Mouse (Mus musculus): ENCODE measurements around the gene Ccdc12. TPM values are rescaled to one million over a fixed set of nuclear protein-coding genes. Genes with fewer than 3 reads are reported as not detected.
A peak's percentile ranks its signal among the peaks of the same experiment; 100 is the strongest.

The Ccdc12 gene
- polyA plus RNA-seq, 1 experiment = 537 TPM

GRCm38 (mm10) chr9:110713389-110713788 lies 57.1 kb downstream of the Ccdc12 start:
- Histone ChIP-seq H3K9me3 (no peaks in the 10 kb centered on the region), H3K4me3 (replicated peaks) (no peak overlapping the region), H3K27me3 (replicated peaks) (no peaks in the 10 kb centered on the region), H3K4me1 (peaks cover 62% of the 10 kb centered on the region), H3K36me3 (replicated peaks; ENCODE audit: low read length) (peaks cover 87% of the 10 kb centered on the region)
- no peak for TF ChIP-seq FLI1 (IDR thresholded peaks at IDR 0.05; ENCODE audit: low read length)
- no peak for TF ChIP-seq GATA1 (IDR thresholded peaks at IDR 0.05; ENCODE audit: borderline replicate concordance, low read length)

DNA sequence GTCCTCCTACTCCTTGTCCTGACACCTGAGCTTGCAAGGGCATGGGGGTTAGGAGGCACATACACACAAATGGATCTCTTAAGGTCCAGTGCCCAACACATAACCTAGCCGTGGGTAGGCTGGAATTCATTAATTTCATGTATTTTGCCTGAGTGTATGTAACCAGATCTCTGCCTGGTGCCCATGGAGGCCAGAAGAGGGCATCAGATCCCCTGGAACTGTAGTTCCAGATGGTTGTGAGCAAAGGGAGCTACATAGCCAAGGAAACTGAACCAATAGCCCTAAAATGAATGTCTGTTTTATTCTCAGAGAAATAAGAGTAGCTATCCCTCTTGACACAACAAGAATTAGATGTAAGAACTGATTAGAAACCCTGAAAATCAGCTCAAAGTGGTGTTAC lies 59.1 kb downstream of the Ccdc12 start:
- Histone ChIP-seq H3K9me3 (no peaks in the 10 kb centered on the region), H3K27me3 (replicated peaks) (peaks cover 2% of the 10 kb centered on the region), H3K4me3 (replicated peaks) (peak overlapping the region; percentile 23), H3K36me3 (replicated peaks; ENCODE audit: low read length) (peaks cover 83% of the 10 kb centered on the region), H3K4me1 (peaks cover 42% of the 10 kb centered on the region)
- TF ChIP-seq FLI1 (IDR thresholded peaks at IDR 0.05; ENCODE audit: low read length) (no peak), GATA1 (IDR thresholded peaks at IDR 0.05; ENCODE audit: borderline replicate concordance, low read length) (no peak)

GRCm38 (mm10) chr9:110716775-110717174 lies 60.5 kb downstream of the Ccdc12 start:
- H3K4me3 ChIP-seq (replicated peaks) = no peak overlapping the region
- H3K4me1 ChIP-seq = peaks cover 28% of the 10 kb centered on the region
- peaks cover 2% of the 10 kb centered on the region for H3K27me3 ChIP-seq (replicated peaks)
- no peak for TF ChIP-seq FLI1 (IDR thresholded peaks at IDR 0.05; ENCODE audit: low read length)
- TF ChIP-seq GATA1 (IDR thresholded peaks at IDR 0.05; ENCODE audit: borderline replicate concordance, low read length) = no peak
- H3K9me3 ChIP-seq = no peaks in the 10 kb centered on the region
- H3K36me3 ChIP-seq (replicated peaks; ENCODE audit: low read length) = peaks cover 71% of the 10 kb centered on the region

GRCm38 (mm10) chr9:110718071-110718470 lies 61.8 kb downstream of the Ccdc12 start:
- H3K4me3 ChIP-seq (replicated peaks) = no peak overlapping the region
- no peak for TF ChIP-seq FLI1 (IDR thresholded peaks at IDR 0.05; ENCODE audit: low read length)
- no peak for TF ChIP-seq GATA1 (IDR thresholded peaks at IDR 0.05; ENCODE audit: borderline replicate concordance, low read length)
- peaks cover 27% of the 10 kb centered on the region for H3K4me1 ChIP-seq
- H3K9me3 ChIP-seq = no peaks in the 10 kb centered on the region
- H3K36me3 ChIP-seq (replicated peaks; ENCODE audit: low read length) = peaks cover 58% of the 10 kb centered on the region
- H3K27me3 ChIP-seq (replicated peaks) = peaks cover 2% of the 10 kb centered on the region

DNA sequence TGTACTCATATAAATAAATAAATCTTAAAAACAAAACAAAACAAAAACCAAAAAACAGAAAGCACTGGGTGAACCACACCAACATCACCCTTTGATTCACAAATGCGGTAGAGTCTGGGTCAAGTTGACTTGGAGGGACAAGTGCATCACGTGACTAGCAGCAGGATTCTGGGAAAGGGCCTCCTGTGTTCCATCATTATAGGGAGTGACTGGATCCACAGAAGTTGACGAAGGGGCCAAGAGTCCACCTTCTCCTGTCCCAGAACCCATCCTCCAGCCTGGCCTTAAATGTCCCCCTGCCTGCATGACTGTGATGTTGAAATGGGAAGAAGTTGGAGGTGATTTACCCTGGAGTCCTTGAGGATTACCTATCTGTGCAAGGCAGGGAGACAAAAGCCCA lies 62.5 kb downstream of the Ccdc12 start:
- Histone ChIP-seq H3K36me3 (replicated peaks; ENCODE audit: low read length) (peaks cover 52% of the 10 kb centered on the region), H3K9me3 (no peaks in the 10 kb centered on the region), H3K4me1 (peaks cover 30% of the 10 kb centered on the region), H3K27me3 (replicated peaks) (peaks cover 4% of the 10 kb centered on the region), H3K4me3 (replicated peaks) (no peak overlapping the region)
- TF ChIP-seq FLI1 (IDR thresholded peaks at IDR 0.05; ENCODE audit: low read length) (no peak), GATA1 (IDR thresholded peaks at IDR 0.05; ENCODE audit: borderline replicate concordance, low read length) (no peak)

GRCm38 (mm10) chr9:110719977-110720376 lies 63.7 kb downstream of the Ccdc12 start:
- peaks cover 16% of the 10 kb centered on the region for H3K27me3 ChIP-seq (replicated peaks)

GRCm38 (mm10) chr9:110722060-110722459 lies 65.8 kb downstream of the Ccdc12 start:
- TF ChIP-seq GATA1 (IDR thresholded peaks at IDR 0.05; ENCODE audit: borderline replicate concordance, low read length) (no peak), FLI1 (IDR thresholded peaks at IDR 0.05; ENCODE audit: low read length) (no peak)

More at GRCm38 (mm10) chr9:110719977-110720376, 63.7 kb downstream of the Ccdc12 start:
- Histone ChIP-seq H3K9me3 (no peaks in the 10 kb centered on the region), H3K36me3 (replicated peaks; ENCODE audit: low read length) (peaks cover 40% of the 10 kb centered on the region), H3K4me1 (peaks cover 23% of the 10 kb centered on the region), H3K4me3 (replicated peaks) (no peak overlapping the region)
- TF ChIP-seq FLI1 (IDR thresholded peaks at IDR 0.05; ENCODE audit: low read length) (no peak), GATA1 (IDR thresholded peaks at IDR 0.05; ENCODE audit: borderline replicate concordance, low read length) (no peak)

DNA sequence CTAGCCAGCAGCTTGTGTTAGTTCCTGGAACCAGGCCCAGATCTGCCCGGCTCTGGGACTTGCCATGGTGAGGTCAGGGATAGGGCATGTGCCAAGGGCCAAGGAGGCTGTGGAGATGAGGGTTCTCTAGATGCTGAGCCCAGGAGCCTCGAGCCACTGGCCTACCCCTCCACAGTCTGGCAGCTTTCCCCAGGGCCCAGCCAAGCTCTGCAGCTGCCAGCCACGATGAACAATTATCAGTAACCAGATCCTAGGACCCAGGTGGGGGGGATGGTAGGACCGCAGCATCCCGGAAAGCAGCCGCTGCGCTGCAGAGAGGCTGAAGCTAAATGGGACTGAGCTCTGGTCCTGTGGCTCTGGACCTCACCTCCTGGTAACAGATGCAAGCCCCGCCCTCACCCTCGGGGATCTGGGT lies 69.4 kb downstream of the Ccdc12 start:
- Histone ChIP-seq H3K4me3 (replicated peaks) (no peak overlapping the region), H3K27me3 (replicated peaks) (peaks cover 71% of the 10 kb centered on the region), H3K4me1 (peaks cover 33% of the 10 kb centered on the region), H3K9me3 (no peaks in the 10 kb centered on the region), H3K36me3 (replicated peaks; ENCODE audit: low read length) (no peaks in the 10 kb centered on the region)
- TF ChIP-seq GATA1 (IDR thresholded peaks at IDR 0.05; ENCODE audit: borderline replicate concordance, low read length) (no peak), FLI1 (IDR thresholded peaks at IDR 0.05; ENCODE audit: low read length) (no peak)

More at GRCm38 (mm10) chr9:110722060-110722459, 65.8 kb downstream of the Ccdc12 start:
- H3K4me1 ChIP-seq = peaks cover 26% of the 10 kb centered on the region
- H3K27me3 ChIP-seq (replicated peaks) = peaks cover 37% of the 10 kb centered on the region
- H3K4me3 ChIP-seq (replicated peaks) = no peak overlapping the region
- peaks cover 19% of the 10 kb centered on the region for H3K36me3 ChIP-seq (replicated peaks; ENCODE audit: low read length)
- no peaks in the 10 kb centered on the region for H3K9me3 ChIP-seq

- TF ChIP-seq FLI1 (IDR thresholded peaks at IDR 0.05; ENCODE audit: low read length) (no peak), GATA1 (IDR thresholded peaks at IDR 0.05; ENCODE audit: borderline replicate concordance, low read length) (no peak)
- H3K36me3 ChIP-seq (replicated peaks; ENCODE audit: low read length) = no peaks in the 10 kb centered on the region
- H3K4me3 ChIP-seq (replicated peaks) = peak overlapping the region; percentile 69
- H3K9me3 ChIP-seq = no peaks in the 10 kb centered on the region
- peaks cover 38% of the 10 kb centered on the region for H3K4me1 ChIP-seq
- peaks cover 79% of the 10 kb centered on the region for H3K27me3 ChIP-seq (replicated peaks)
Measured at GRCm38 (mm10) chr9:110726867-110727266, 70.6 kb downstream of the Ccdc12 start.

DNA sequence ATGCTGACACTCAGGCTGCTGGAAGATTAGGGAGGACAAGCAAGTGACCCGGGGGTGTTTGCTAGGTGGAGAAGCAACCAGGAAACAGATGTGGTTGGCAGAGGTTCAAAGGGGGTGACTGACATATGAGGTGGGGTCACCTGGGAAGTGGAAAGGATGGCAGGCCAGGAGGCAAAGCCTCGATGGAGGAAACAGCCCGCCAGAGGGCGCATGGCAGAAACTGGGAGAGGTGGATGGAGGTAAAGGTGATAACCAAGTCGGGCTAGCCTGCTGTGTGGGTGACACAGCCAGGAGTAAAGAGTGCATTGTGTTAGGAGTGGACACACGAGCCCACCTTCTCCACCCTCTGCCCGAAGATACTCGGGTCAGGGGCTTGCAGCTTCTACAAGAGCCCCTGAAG lies 73.5 kb downstream of the Ccdc12 start:
- Histone ChIP-seq H3K4me3 (replicated peaks) (no peak overlapping the region), H3K27me3 (replicated peaks) (peaks cover 84% of the 10 kb centered on the region), H3K9me3 (no peaks in the 10 kb centered on the region), H3K4me1 (peaks cover 55% of the 10 kb centered on the region), H3K36me3 (replicated peaks; ENCODE audit: low read length) (no peaks in the 10 kb centered on the region)
- TF ChIP-seq FLI1 (IDR thresholded peaks at IDR 0.05; ENCODE audit: low read length) (no peak), GATA1 (IDR thresholded peaks at IDR 0.05; ENCODE audit: borderline replicate concordance, low read length) (no peak)

DNA sequence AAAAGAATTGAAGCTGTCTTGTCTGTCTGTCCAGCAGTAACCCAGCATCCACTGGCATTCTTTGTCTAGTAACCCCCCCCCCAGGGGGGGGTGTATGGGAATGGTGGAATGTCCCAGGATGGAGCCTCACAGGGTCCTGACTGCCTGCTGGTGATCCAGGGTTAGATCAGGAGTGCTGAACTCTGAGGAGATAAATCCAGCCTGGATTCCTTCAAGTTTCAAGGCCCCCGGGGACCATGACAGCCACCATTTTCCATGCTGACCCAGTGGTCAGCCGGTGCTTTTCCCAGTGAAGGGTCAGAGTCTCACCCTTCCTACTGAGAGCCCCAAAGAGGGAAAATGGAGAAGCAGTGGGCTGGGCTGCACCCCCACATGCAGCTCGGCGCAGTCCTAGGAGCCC lies 75.6 kb downstream of the Ccdc12 start:
- Histone ChIP-seq H3K9me3 (no peaks in the 10 kb centered on the region), H3K4me3 (replicated peaks) (peak overlapping the region; percentile 91), H3K27me3 (replicated peaks) (peaks cover 84% of the 10 kb centered on the region)

More for the DNA sequence above, 75.6 kb downstream of the Ccdc12 start:
- TF ChIP-seq GATA1 (IDR thresholded peaks at IDR 0.05; ENCODE audit: borderline replicate concordance, low read length) (no peak), FLI1 (IDR thresholded peaks at IDR 0.05; ENCODE audit: low read length) (no peak)
- Histone ChIP-seq H3K4me1 (peaks cover 46% of the 10 kb centered on the region), H3K36me3 (replicated peaks; ENCODE audit: low read length) (no peaks in the 10 kb centered on the region)

All from megakaryocyte, embryonic 14.5 days (primary cell).